Mouse (Mus musculus) liver, embryonic 16.5 days (tissue): ENCODE results near the gene Lmbr1l. TPM values are rescaled to one million over a fixed set of nuclear protein-coding genes. Genes with fewer than 3 reads are reported as not detected.
A peak's percentile ranks its signal among the peaks of the same experiment; 100 is the strongest.

Experiments
- ATAC-seq: fragments of 200-750 bp; cut with Nextera tagmentation; 2 replicates; pipeline ENCODE4 v1.8.0; 2017; ENCODE audit warnings: low read depth, mild to moderate bottlenecking, moderate number of reproducible peaks, moderate library complexity
- H3K27ac ChIP-seq: fragments of 300-500 bp; sonication (generic); 2 replicates; pipeline ENCODE4 v1.5.1; 2014; ENCODE audit warnings: mild to moderate bottlenecking, low read length
- H3K27me3 ChIP-seq: fragments of 300-500 bp; sonication (generic); 2 replicates; pipeline ENCODE4 v1.6.1; 2014; ENCODE audit warnings: low read depth, low read length, mixed read lengths; ENCODE audit not compliant: control insufficient read depth, insufficient read depth
- H3K36me3 ChIP-seq: fragments of 300-500 bp; sonication (generic); 2 replicates; pipeline ENCODE4 v1.6.1; 2014; ENCODE audit warnings: mild to moderate bottlenecking; ENCODE audit not compliant: control insufficient read depth, insufficient read depth
- H3K4me1 ChIP-seq: fragments of 300-500 bp; sonication (generic); 2 replicates; pipeline ENCODE4 v1.6.1; 2014; ENCODE audit warnings: low read depth, low read length, mixed read lengths; ENCODE audit not compliant: control insufficient read depth
- H3K4me2 ChIP-seq: fragments of 300-500 bp; sonication (generic); 2 replicates; pipeline ENCODE4 v1.6.1; 2014; ENCODE audit warnings: low read depth, low read length, mixed read lengths
- H3K4me3 ChIP-seq: fragments of 300-500 bp; sonication (generic); 2 replicates; pipeline ENCODE4 v1.5.1; 2014; ENCODE audit warnings: low read depth, mild to moderate bottlenecking, low read length
- H3K9ac ChIP-seq: fragments of 300-500 bp; sonication (generic); 2 replicates; pipeline ENCODE4 v1.6.1; 2014; ENCODE audit warnings: low read depth, low read length
- H3K9me3 ChIP-seq: fragments of 300-500 bp; sonication (generic); replicated peaks from 2 replicates; pipeline ENCODE4 v1.6.1; 2016; ENCODE audit warnings: low read length; ENCODE audit not compliant: control insufficient read depth
- WGBS: fragments of 180-500 bp; shearing (Covaris S2); extraction: QIAGEN DNeasy Blood & Tissue Kit; methylation state at CpG from one replicate; pipeline ENCODE4 v1.1.7; 2014; ENCODE audit not compliant: insufficient replicate concordance; 5-methylcytosine and 5-hydroxymethylcytosine counted together
- polyA plus RNA-seq: library from polyadenylated mRNA; unstranded; fragments of >200 nt; fragmentation: Nextera tagmentation; extraction: Ambion mirVana; gene quantifications from 2 replicates; pipeline ENCODE4 v1.2.1, GENCODE M21; 2015

Gene Lmbr1l
- polyA plus RNA-seq, 1 experiment from 2014 or later = 4.4 TPM

DNA sequence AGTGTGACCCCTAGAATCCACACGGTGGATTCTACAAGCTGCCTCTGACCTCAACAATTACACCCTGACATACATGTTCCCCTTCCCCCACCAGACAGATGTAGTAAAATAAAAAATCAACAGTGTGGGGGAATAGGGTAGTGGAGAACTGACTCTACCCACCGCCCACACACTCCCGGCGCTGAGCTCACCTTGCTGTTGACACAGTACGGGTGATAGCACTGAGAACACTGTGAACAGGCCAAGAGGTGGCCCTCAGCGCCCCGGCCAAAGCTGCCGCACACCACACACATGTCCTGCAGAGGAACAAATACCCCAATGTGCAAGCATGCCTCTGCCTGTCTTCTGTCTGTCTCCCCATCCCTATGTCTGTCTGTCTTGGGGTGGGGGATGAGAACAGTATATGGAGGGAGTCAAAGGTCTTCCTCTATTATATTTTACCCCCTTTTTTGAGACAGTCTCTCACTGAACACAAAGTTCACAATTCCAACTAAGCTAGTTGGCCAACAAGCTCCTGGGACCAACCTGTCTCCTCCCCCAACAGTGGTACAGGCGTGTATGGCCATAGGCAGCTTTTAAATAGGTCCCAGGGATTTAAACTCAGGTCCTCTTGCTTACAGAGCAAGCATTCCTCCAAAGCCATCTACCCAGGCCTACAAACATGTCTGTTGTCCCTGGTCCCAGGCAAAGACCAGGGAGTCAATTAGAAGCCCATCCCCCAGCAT is 58.5 kb downstream of the Lmbr1l start:
- Histone ChIP-seq H3K27me3 (no peaks in the 10 kb centered on the region), H3K4me3 (no peak overlapping the region), H3K4me2 (no peak overlapping the region), H3K9ac (no peak overlapping the region), H3K9me3 (no peaks in the 10 kb centered on the region), H3K4me1 (no peaks in the 10 kb centered on the region), H3K27ac (peak overlapping the region; percentile 47), H3K36me3 (peaks cover 93% of the 10 kb centered on the region)
- peak; percentile 83 for ATAC-seq
- 80% methylated on average over 9 of the region's 9 CpGs for WGBS

DNA sequence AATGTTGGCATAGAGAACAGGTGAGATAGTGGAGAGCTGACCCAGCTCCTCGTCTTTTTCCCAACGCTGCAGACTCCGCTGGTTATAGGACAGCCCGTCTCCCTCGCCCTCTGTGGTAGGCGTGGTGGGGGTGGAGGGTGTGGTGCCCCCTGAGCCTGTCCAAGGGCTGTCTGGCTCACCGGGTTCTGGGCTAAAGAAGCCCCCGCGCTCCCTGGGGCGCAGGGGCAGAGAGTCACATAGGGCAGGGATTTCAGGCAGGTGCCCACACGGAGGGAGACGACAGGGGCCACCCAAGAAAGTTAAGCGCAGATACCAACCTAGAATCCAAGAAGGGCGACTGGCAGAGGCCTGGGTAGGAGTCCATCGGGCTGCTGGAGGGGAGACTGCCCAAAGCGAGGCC is 63.8 kb downstream of the Lmbr1l start:
- ATAC-seq = no peak
- 83% methylated on average over 16 of the region's 16 CpGs for WGBS

More for the DNA sequence above, 63.8 kb downstream of the Lmbr1l start:
- Histone ChIP-seq H3K4me2 (no peak overlapping the region), H3K9ac (no peak overlapping the region), H3K36me3 (peaks cover 93% of the 10 kb centered on the region), H3K9me3 (no peaks in the 10 kb centered on the region), H3K4me3 (no peak overlapping the region), H3K4me1 (no peaks in the 10 kb centered on the region), H3K27ac (no peak overlapping the region), H3K27me3 (no peaks in the 10 kb centered on the region)

Other genes starting within 250 kb of the Lmbr1l start
- 0.78 and 1.1 TPM in 2 replicates for gene Rnd1, start 240.8 kb downstream of the Lmbr1l start, polyA plus RNA-seq
- not detected in 2 replicates for gene Ccdc65, start 210.0 kb downstream of the Lmbr1l start, polyA plus RNA-seq
- 172 and 182 TPM in 2 replicates for gene Fkbp11, start 190.0 kb downstream of the Lmbr1l start, polyA plus RNA-seq
- 10.5 and 12.0 TPM in 2 replicates for gene Arf3, start 155.0 kb downstream of the Lmbr1l start, polyA plus RNA-seq
- not detected in 2 replicates for gene Wnt10b, start 140.1 kb downstream of the Lmbr1l start, polyA plus RNA-seq
- not detected in 2 replicates for gene Wnt1, start 128.4 kb downstream of the Lmbr1l start, polyA plus RNA-seq
- not detected in 2 replicates for gene Ddn, start 108.7 kb downstream of the Lmbr1l start, polyA plus RNA-seq
- gene Prkag1, start 86.7 kb downstream of the Lmbr1l start, polyA plus RNA-seq = 86.8 and 90.6 TPM in 2 replicates
- 3.9 and 4.0 TPM in 2 replicates for gene Kmt2d, start 47.0 kb downstream of the Lmbr1l start, polyA plus RNA-seq
- 2.9 and 3.4 TPM in 2 replicates for gene Rhebl1, start 23.7 kb downstream of the Lmbr1l start, polyA plus RNA-seq
- 0.11 TPM in 2 replicates for gene Dhh, start 19.7 kb downstream of the Lmbr1l start, polyA plus RNA-seq
- gene Tuba1b, start 16.3 kb upstream of the Lmbr1l start, polyA plus RNA-seq = 934 and 938 TPM in 2 replicates
- not detected in 2 replicates for gene Gm49450, start 35.3 kb upstream of the Lmbr1l start, polyA plus RNA-seq
- gene Tuba1a, start 35.5 kb upstream of the Lmbr1l start, polyA plus RNA-seq = 48.1 and 57.9 TPM in 2 replicates
- gene Tuba1c, start 111.7 kb upstream of the Lmbr1l start, polyA plus RNA-seq = 251 and 260 TPM in 2 replicates
- 0.86 and 1.1 TPM in 2 replicates for gene Prph, start 136.9 kb upstream of the Lmbr1l start, polyA plus RNA-seq
- 13.3 and 15.2 TPM in 2 replicates for gene Troap, start 156.3 kb upstream of the Lmbr1l start, polyA plus RNA-seq
- not detected in 2 replicates for gene C1ql4, start 169.6 kb upstream of the Lmbr1l start, polyA plus RNA-seq
- 18.5 and 19.2 TPM in 2 replicates for gene Dnajc22, start 174.9 kb upstream of the Lmbr1l start, polyA plus RNA-seq
- gene Spats2, start 207.7 kb upstream of the Lmbr1l start, polyA plus RNA-seq = 5.5 and 6.0 TPM in 2 replicates